In the genomic region with DNA sequence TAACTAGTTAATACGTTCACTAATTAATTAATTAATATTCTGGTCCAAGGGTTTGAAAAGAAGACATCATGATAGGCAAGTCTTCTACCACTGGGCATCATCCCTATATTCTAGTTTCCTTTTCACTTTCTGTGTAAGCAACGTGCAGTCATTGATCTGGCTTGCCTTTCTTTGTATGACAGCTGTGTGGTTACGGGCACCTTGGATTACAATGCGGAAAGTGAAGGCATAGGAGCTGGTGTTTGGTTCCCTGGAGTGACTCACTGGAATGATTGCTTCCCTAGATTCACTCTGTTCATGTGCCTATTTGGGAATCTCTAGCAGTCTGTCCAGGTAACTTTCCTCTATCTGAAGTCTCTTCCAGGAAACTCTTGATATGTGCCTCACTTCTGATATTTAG, we compare ENCODE assay signal across 30 mouse cellular contexts.
"Had no signal": no experiment of that assay in that cellular context is flagged by ENCODE, and none has a peak within 500 bp of the region (broad histone marks: within the 10 kb centered on the region; RNA-seq: fewer than 3 reads in every experiment).

No protein-coding gene starts in this region.

- DNase-seq: left cerebral cortex, postnatal 4 days; liver; liver, embryonic 13.5 days; liver, postnatal 0 days; lung, adult 18-20 months; lung, adult 2 months; lung, embryonic 14.5 days; lung, postnatal 10 days; lung, postnatal 14 days; lung, postnatal 36 days; lung, postnatal 4 days; midbrain, embryonic 14.5 days had no signal

- H3K27ac ChIP-seq: limb, embryonic 10.5 days; limb, embryonic 12.5 days; limb, embryonic 13.5 days; limb, embryonic 15.5 days; liver, embryonic 12.5 days; liver, embryonic 13.5 days; liver, embryonic 14.5 days; liver, embryonic 15.5 days; lung, embryonic 15.5 days; macrophage; midbrain, embryonic 10.5 days; midbrain, embryonic 12.5 days; midbrain, embryonic 15.5 days had no signal

- H3K9ac ChIP-seq: limb, embryonic 12.5 days; limb, embryonic 13.5 days; limb, embryonic 15.5 days; liver, embryonic 12.5 days; liver, embryonic 13.5 days; liver, embryonic 14.5 days; liver, embryonic 15.5 days; liver, postnatal 0 days; lung, embryonic 14.5 days; lung, embryonic 15.5 days; midbrain, embryonic 12.5 days; midbrain, embryonic 15.5 days had no signal

- H3K9me3 ChIP-seq: limb, embryonic 10.5 days; limb, embryonic 12.5 days; limb, embryonic 13.5 days; limb, embryonic 15.5 days; liver, embryonic 12.5 days; liver, embryonic 13.5 days; liver, embryonic 15.5 days; lung, embryonic 15.5 days; megakaryocyte, embryonic 14.5 days; midbrain, embryonic 10.5 days; midbrain, embryonic 12.5 days; midbrain, embryonic 15.5 days had no signal

- H3K27me3 ChIP-seq: limb, embryonic 12.5 days; limb, embryonic 13.5 days; limb, embryonic 15.5 days; liver, embryonic 12.5 days; liver, embryonic 13.5 days; liver, embryonic 15.5 days; lung, embryonic 15.5 days; megakaryocyte, embryonic 14.5 days; midbrain, embryonic 12.5 days; midbrain, embryonic 15.5 days had no signal

- H3K36me3 ChIP-seq: limb, embryonic 10.5 days; limb, embryonic 12.5 days; limb, embryonic 13.5 days; limb, embryonic 15.5 days; liver, embryonic 12.5 days; liver, embryonic 13.5 days; liver, embryonic 15.5 days; lung, embryonic 15.5 days; midbrain, embryonic 10.5 days; midbrain, embryonic 12.5 days; midbrain, embryonic 15.5 days had no signal

- ATAC-seq: liver, embryonic 12.5 days; liver, postnatal 0 days; lung, postnatal 0 days; midbrain, embryonic 15.5 days; midbrain, embryonic 16.5 days had no signal

- H3K4me2 ChIP-seq: limb, embryonic 12.5 days; limb, embryonic 13.5 days; limb, embryonic 15.5 days; liver, embryonic 11.5 days; liver, embryonic 12.5 days; liver, embryonic 13.5 days; liver, embryonic 15.5 days; lung, embryonic 14.5 days; lung, embryonic 15.5 days; midbrain, embryonic 11.5 days; midbrain, embryonic 12.5 days; midbrain, embryonic 15.5 days had no signal

- H3K4me1 ChIP-seq: limb, embryonic 10.5 days; limb, embryonic 12.5 days; limb, embryonic 13.5 days; limb, embryonic 15.5 days; liver, embryonic 12.5 days; liver, embryonic 13.5 days; liver, embryonic 15.5 days; lung, embryonic 15.5 days; megakaryocyte, embryonic 14.5 days; midbrain, embryonic 10.5 days; midbrain, embryonic 12.5 days; midbrain, embryonic 15.5 days had no signal

- H3K4me3 ChIP-seq: limb, embryonic 10.5 days; limb, embryonic 12.5 days; limb, embryonic 13.5 days; limb, embryonic 15.5 days; liver, embryonic 12.5 days; liver, embryonic 13.5 days; liver, embryonic 15.5 days; lung, embryonic 15.5 days; megakaryocyte, embryonic 14.5 days; midbrain, embryonic 10.5 days; midbrain, embryonic 12.5 days; midbrain, embryonic 15.5 days; myocyte had no signal
